Mouse (Mus musculus) liver, embryonic 13.5 days (tissue): Measurements from ENCODE around the gene Gm9936. TPM values are rescaled to one million over a fixed set of nuclear protein-coding genes. Genes with fewer than 3 reads are reported as not detected.
A peak's percentile ranks its signal among the peaks of the same experiment; 100 is the strongest.
"Not testable (repeated sequence)": the region's sequence is repeated elsewhere in the genome, so short reads cannot be mapped to it uniquely, and the experiment has no call there.

ENCODE experiments used
- ATAC-seq: fragments of 200-750 bp; cut with Nextera tagmentation; 2 replicates; pipeline ENCODE4 v1.8.0; 2017; ENCODE audit warnings: low read depth, mild to moderate bottlenecking, moderate number of reproducible peaks, moderate library complexity
- DNase-seq: peaks from one replicate; pipeline ENCODE4 v3.0.0; 2022
- H3K27ac ChIP-seq: fragments of 300-500 bp; sonication (generic); 2 replicates; pipeline ENCODE4 v1.5.1; 2015; ENCODE audit warnings: moderate library complexity, mild to moderate bottlenecking, inconsistent platforms
- H3K27me3 ChIP-seq: fragments of 300-500 bp; sonication (generic); 2 replicates; pipeline ENCODE4 v1.6.1; 2015; ENCODE audit warnings: mild to moderate bottlenecking, inconsistent platforms
- H3K36me3 ChIP-seq: fragments of 300-500 bp; sonication (generic); 2 replicates; pipeline ENCODE4 v1.6.1; 2015; ENCODE audit warnings: mild to moderate bottlenecking, inconsistent platforms
- H3K4me1 ChIP-seq: fragments of 300-500 bp; sonication (generic); replicated peaks from 2 replicates; pipeline ENCODE4 v1.6.1; 2015; ENCODE audit warnings: inconsistent platforms
- H3K4me2 ChIP-seq: fragments of 300-500 bp; sonication (generic); 2 replicates; pipeline ENCODE4 v1.6.1; 2015; ENCODE audit warnings: inconsistent platforms, mild to moderate bottlenecking, moderate library complexity
- H3K4me3 ChIP-seq: fragments of 300-500 bp; sonication (generic); replicated peaks from 2 replicates; pipeline ENCODE4 v1.5.1; 2015; ENCODE audit warnings: mild to moderate bottlenecking, inconsistent platforms
- H3K9ac ChIP-seq: fragments of 300-500 bp; sonication (generic); 2 replicates; pipeline ENCODE4 v1.6.1; 2015; ENCODE audit warnings: mild to moderate bottlenecking, inconsistent platforms
- H3K9me3 ChIP-seq: fragments of 300-500 bp; sonication (generic); replicated peaks from 2 replicates; pipeline ENCODE4 v1.6.1; 2016; ENCODE audit warnings: inconsistent platforms
- WGBS: fragments of 180-500 bp; shearing (Covaris S2); methylation state at CpG from one replicate; pipeline ENCODE4 v1.1.7; 2015; ENCODE audit not compliant: insufficient replicate concordance; 5-methylcytosine and 5-hydroxymethylcytosine counted together
- polyA plus RNA-seq: library from polyadenylated mRNA; unstranded; fragments of >200 nt; fragmentation: Nextera tagmentation; extraction: Ambion mirVana; gene quantifications from 2 replicates; pipeline ENCODE4 v1.2.1, GENCODE M21; 2015

Gene Gm9936
- polyA plus RNA-seq, 1 experiment from 2014 or later, result not detected

- DNase-seq, result no peak
- WGBS, result 64% methylated on average over 7 of the region's 7 CpGs
- no peak for ATAC-seq
Observed at GRCm38 (mm10) chr5:114877487-114877886, 19.0 kb upstream of the Gm9936 start.

GRCm38 (mm10) chr5:114876331-114876730, 17.8 kb upstream of the Gm9936 start:
- DNase-seq, result no peak
- no peak overlapping the region for H3K27ac ChIP-seq
- H3K4me2 ChIP-seq, result no peak overlapping the region
- H3K4me3 ChIP-seq, result no peak overlapping the region
- no peak overlapping the region for H3K9ac ChIP-seq
- no peaks in the 10 kb centered on the region for H3K36me3 ChIP-seq
- peaks cover 4% of the 10 kb centered on the region; the same call in 1 of the 2 replicates for H3K27me3 ChIP-seq
- H3K9me3 ChIP-seq, result no peaks in the 10 kb centered on the region
- no peak for ATAC-seq
- no peaks in the 10 kb centered on the region for H3K4me1 ChIP-seq
- 56% methylated on average over 6 of the region's 6 CpGs for WGBS

More at GRCm38 (mm10) chr5:114877487-114877886, 19.0 kb upstream of the Gm9936 start:
- Histone ChIP-seq H3K9me3 (no peaks in the 10 kb centered on the region), H3K27me3 (peaks cover 4% of the 10 kb centered on the region; the same call in 1 of the 2 replicates), H3K9ac (no peak overlapping the region), H3K4me1 (no peaks in the 10 kb centered on the region), H3K27ac (no peak overlapping the region), H3K4me2 (no peak overlapping the region), H3K4me3 (no peak overlapping the region), H3K36me3 (no peaks in the 10 kb centered on the region)

GRCm38 (mm10) chr5:114875858-114876257, 17.4 kb upstream of the Gm9936 start:
- DNase-seq, result no peak
- ATAC-seq, result no peak

GRCm38 (mm10) chr5:114865279-114865678, 6.8 kb upstream of the Gm9936 start:
- 75% methylated on average over 12 of the region's 12 CpGs for WGBS
- no peaks in the 10 kb centered on the region for H3K36me3 ChIP-seq
- no peak for DNase-seq
- peaks cover 7% of the 10 kb centered on the region; the same call in 1 of the 2 replicates for H3K9me3 ChIP-seq
- no peak overlapping the region for H3K27ac ChIP-seq
- H3K4me1 ChIP-seq, result no peaks in the 10 kb centered on the region
- no peak overlapping the region for H3K4me2 ChIP-seq
- no peak overlapping the region for H3K4me3 ChIP-seq
- peaks cover 7% of the 10 kb centered on the region; the same call in 1 of the 2 replicates for H3K27me3 ChIP-seq
- no peak for ATAC-seq
- no peak overlapping the region for H3K9ac ChIP-seq

More at GRCm38 (mm10) chr5:114875858-114876257, 17.4 kb upstream of the Gm9936 start:
- H3K27ac ChIP-seq, result no peak overlapping the region
- no peak overlapping the region for H3K4me2 ChIP-seq
- no peak overlapping the region for H3K4me3 ChIP-seq
- no peaks in the 10 kb centered on the region for H3K4me1 ChIP-seq
- H3K36me3 ChIP-seq, result no peaks in the 10 kb centered on the region
- H3K9me3 ChIP-seq, result no peaks in the 10 kb centered on the region
- WGBS, result 50% methylated on average over 6 of the region's 6 CpGs
- H3K9ac ChIP-seq, result no peak overlapping the region
- peaks cover 4% of the 10 kb centered on the region; the same call in 1 of the 2 replicates for H3K27me3 ChIP-seq

GRCm38 (mm10) chr5:114864813-114865212, 6.3 kb upstream of the Gm9936 start:
- H3K36me3 ChIP-seq, result no peaks in the 10 kb centered on the region
- H3K9ac ChIP-seq, result no peak overlapping the region
- H3K27ac ChIP-seq, result no peak overlapping the region
- peaks cover 7% of the 10 kb centered on the region; the same call in 1 of the 2 replicates for H3K9me3 ChIP-seq
- DNase-seq, result no peak
- peaks cover 8% of the 10 kb centered on the region for H3K27me3 ChIP-seq
- no peak overlapping the region for H3K4me2 ChIP-seq
- ATAC-seq, result no peak
- 76% methylated on average over 7 of the region's 7 CpGs for WGBS
- no peaks in the 10 kb centered on the region for H3K4me1 ChIP-seq
- no peak overlapping the region for H3K4me3 ChIP-seq

GRCm38 (mm10) chr5:114861730-114862129, 3.2 kb upstream of the Gm9936 start:
- no peak overlapping the region for H3K4me2 ChIP-seq
- no peak overlapping the region for H3K27ac ChIP-seq
- no peaks in the 10 kb centered on the region for H3K4me1 ChIP-seq
- H3K36me3 ChIP-seq, result no peaks in the 10 kb centered on the region
- H3K9ac ChIP-seq, result no peak overlapping the region
- H3K4me3 ChIP-seq, result no peak overlapping the region
- 61% methylated on average over 6 of the region's 6 CpGs for WGBS
- no peak for DNase-seq
- H3K9me3 ChIP-seq, result no peaks in the 10 kb centered on the region
- H3K27me3 ChIP-seq, result peaks cover 33% of the 10 kb centered on the region
- ATAC-seq, result no peak

GRCm38 (mm10) chr5:114859253-114859652, 771 bp upstream of the Gm9936 start:
- Histone ChIP-seq H3K27me3 (peaks cover 33% of the 10 kb centered on the region), H3K9ac (no peak overlapping the region), H3K36me3 (no peaks in the 10 kb centered on the region), H3K9me3 (no peaks in the 10 kb centered on the region), H3K4me2 (0 out of 2 replicates have a peak overlapping the region, but pooled peaks have one; percentile 21), H3K27ac (no peak overlapping the region), H3K4me1 (no peaks in the 10 kb centered on the region), H3K4me3 (no peak overlapping the region)
- whole genome bisulfite sequencing, result 5% methylated on average over 18 of the region's 18 CpGs
- ATAC-seq (no peak), DNase-seq (peak; percentile 18)

GRCm38 (mm10) chr5:114853364-114853763, 5.1 kb downstream of the Gm9936 start, which contains the start of gene 4930519G04Rik:
4930519G04Rik (plus strand) TSS chr5:114853664.
- H3K4me1 ChIP-seq, H3K27ac ChIP-seq, H3K9me3 ChIP-seq, H3K4me2 ChIP-seq, H3K36me3 ChIP-seq, DNase-seq, H3K9ac ChIP-seq, H3K4me3 ChIP-seq, ATAC-seq: not testable (repeated sequence)
- H3K27me3 ChIP-seq, result peaks cover 13% of the 10 kb centered on the region
- 65% methylated on average over 3 of the region's 5 CpGs for WGBS

GRCm38 (mm10) chr5:114851565-114852236, 6.8 kb downstream of the Gm9936 start:
- no peak overlapping the region for H3K4me2 ChIP-seq
- no peaks in the 10 kb centered on the region for H3K36me3 ChIP-seq
- no peaks in the 10 kb centered on the region for H3K27me3 ChIP-seq
- ATAC-seq (peak; percentile 61), DNase-seq (no peak)
- WGBS, result 65% methylated on average over 20 of the region's 20 CpGs
- H3K4me1 ChIP-seq, result no peaks in the 10 kb centered on the region
- H3K9ac ChIP-seq, result no peak overlapping the region
- H3K4me3 ChIP-seq, result no peak overlapping the region
- H3K9me3 ChIP-seq, result no peaks in the 10 kb centered on the region
- no peak overlapping the region for H3K27ac ChIP-seq

- H3K4me2 ChIP-seq, H3K36me3 ChIP-seq, H3K9me3 ChIP-seq, H3K27ac ChIP-seq, DNase-seq, H3K9ac ChIP-seq, ATAC-seq, H3K4me1 ChIP-seq, H3K27me3 ChIP-seq, H3K4me3 ChIP-seq: not testable (repeated sequence)
- 61% methylated on average over 2 of the region's 2 CpGs for WGBS
Observed at GRCm38 (mm10) chr5:114844371-114844770, 14.1 kb downstream of the Gm9936 start.

GRCm38 (mm10) chr5:114842674-114843073, 15.8 kb downstream of the Gm9936 start:
- no peaks in the 10 kb centered on the region for H3K9me3 ChIP-seq
- DNase-seq (no peak), ATAC-seq (no peak)
- H3K27me3 ChIP-seq, result 0 out of 2 replicates have a peak, but pooled peaks cover 3% of the 10 kb centered on the region
- H3K4me3 ChIP-seq, result no peak overlapping the region
- H3K9ac ChIP-seq, result no peak overlapping the region
- no peaks in the 10 kb centered on the region for H3K4me1 ChIP-seq
- no peaks in the 10 kb centered on the region for H3K36me3 ChIP-seq
- 70% methylated on average over 5 of the region's 5 CpGs for WGBS
- no peak overlapping the region for H3K27ac ChIP-seq
- no peak overlapping the region for H3K4me2 ChIP-seq

GRCm38 (mm10) chr5:114842155-114842554, 16.3 kb downstream of the Gm9936 start:
- ATAC-seq, H3K9me3 ChIP-seq, H3K9ac ChIP-seq, DNase-seq, H3K36me3 ChIP-seq, H3K27me3 ChIP-seq, H3K27ac ChIP-seq, H3K4me1 ChIP-seq, H3K4me3 ChIP-seq, H3K4me2 ChIP-seq: not testable (repeated sequence)
- WGBS, result 49% methylated on average over 3 of the region's 3 CpGs
